Mouse (Mus musculus) yolk sac, embryonic 10.5 days (tissue): ENCODE data around the gene C5ar2.
"Not testable (repeated sequence)": the region's sequence is repeated elsewhere in the genome, so short reads cannot be mapped to it uniquely, and the experiment has no call there.

Experiments used
- DNase-seq: peaks from one replicate; pipeline ENCODE4 v3.0.0-alpha.2; 2017; ENCODE audit warnings: low spot score

C5ar2 gene

DNA sequence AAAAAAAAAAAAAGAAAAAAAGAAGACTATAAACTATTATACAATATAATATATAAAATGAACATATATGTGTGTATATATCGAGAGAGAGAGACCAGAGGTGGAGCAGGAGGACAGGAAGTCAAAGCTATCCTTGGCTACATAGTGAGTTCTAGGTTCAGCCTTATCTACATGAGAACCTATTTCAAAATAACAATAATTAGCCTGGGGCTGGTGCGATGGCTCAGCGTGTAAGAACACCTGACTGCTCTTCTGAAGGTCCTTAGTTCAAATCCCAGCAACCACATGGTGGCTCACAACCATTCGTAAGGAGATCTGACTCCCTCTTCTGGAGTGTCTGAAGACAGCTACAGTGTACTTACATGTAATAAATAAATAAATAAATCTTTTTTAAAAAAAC lies 12.0 kb upstream of the C5ar2 start:
- DNase-seq: not testable (repeated sequence)

GRCm38 (mm10) chr7:16254195-16254594 lies 10.2 kb upstream of the C5ar2 start:
- no peak for DNase-seq

GRCm38 (mm10) chr7:16250687-16251086 lies 6.7 kb upstream of the C5ar2 start:
- no peak for DNase-seq

DNA sequence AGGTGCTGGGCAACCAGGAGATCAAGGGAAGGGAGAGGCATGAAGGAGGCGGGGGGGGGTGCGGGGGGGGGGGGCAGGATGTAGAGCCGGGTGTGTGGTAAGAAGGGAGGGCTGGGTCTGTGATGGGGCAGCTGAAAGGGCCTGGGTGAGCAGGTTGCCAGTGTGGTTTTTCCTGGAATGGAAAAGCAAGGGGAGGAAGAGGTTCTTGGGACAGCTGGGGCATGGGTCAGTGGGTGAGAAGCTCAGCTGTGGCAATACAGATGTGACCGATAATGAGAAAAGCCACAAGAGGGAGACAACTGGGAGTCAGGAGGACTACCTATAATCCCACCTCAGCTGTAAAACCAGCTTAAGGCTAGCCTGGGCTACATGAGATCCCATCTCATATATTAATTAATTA lies 2.0 kb upstream of the C5ar2 start:
- no peak for DNase-seq

- DNase-seq: no peak
These were observed 1.8 kb downstream of the C5ar2 start for GRCm38 (mm10) chr7:16242198-16242597.

DNA sequence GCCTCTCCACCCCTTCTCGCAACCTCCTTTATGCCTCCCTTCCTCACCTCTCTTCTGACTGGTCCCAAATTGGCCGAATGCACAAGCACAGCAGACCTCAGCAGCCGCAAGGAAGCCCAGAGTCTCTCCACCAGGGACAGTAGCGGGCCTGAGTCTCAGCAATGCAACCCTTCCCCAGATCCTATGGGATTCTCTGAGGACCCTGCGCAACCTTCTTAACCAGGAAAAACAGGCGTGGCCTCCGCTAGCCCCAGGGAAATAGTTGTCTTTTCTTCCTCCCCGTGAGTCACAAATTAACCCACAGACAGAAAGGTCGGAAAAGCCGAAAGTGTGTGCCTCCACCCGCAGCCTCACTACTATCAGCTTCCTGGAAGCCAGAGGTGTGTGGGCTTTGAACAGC lies 2.2 kb downstream of the C5ar2 start:
- peak; percentile 60 for DNase-seq

- no peak for DNase-seq
These were observed 3.0 kb downstream of the C5ar2 start for GRCm38 (mm10) chr7:16240978-16241303.

- DNase-seq: no peak
These were observed 3.5 kb downstream of the C5ar2 start for GRCm38 (mm10) chr7:16240281-16240977.

DNA sequence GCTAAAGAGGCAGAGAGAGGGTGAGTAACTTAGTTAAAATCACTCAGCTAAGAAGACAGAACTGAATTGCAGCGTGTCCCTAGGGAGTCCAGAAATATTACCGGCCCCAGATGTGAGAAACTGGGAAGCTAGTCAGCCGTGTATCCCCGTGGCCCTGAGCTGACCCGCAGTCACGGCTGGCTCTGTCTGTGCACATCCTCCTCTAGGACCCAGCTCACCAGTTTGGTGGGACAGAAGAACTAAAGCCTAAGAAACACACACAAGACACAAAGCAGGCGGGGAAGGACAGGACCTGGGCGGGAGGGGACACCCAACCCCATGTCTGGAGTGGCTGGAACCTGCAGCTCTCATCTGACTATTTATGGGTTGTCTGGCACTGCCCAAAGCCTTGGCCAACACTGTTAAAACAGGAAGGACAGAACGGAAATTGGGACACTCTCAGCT lies 4.4 kb downstream of the C5ar2 start:
- no peak for DNase-seq

DNA sequence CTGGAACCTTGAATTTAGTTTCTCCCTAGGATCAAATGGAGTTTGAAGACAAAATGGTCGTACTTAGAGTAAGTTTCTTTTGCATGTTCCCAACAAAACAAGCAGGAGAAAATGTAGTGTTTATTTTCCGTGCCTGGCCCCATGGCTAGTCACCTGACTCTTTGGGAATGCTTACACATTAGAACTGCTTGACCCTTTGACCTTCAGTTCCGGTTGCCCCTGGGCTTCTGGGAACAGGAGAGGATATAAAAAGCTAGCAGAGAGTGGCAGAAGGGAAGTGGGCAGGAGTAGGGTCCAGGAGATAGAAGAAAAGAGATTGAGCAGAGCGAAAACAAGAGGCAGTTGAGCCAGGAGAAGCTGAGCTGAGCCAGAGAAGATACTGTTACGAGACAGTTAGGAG lies 14.1 kb downstream of the C5ar2 start:
- peak; percentile 82 for DNase-seq

- DNase-seq: peak; percentile 94
These were observed 22.2 kb downstream of the C5ar2 start, which contains the start of gene Dhx34 for GRCm38 (mm10) chr7:16221582-16222272. Dhx34 (minus strand) TSS chr7:16222037.

DNA sequence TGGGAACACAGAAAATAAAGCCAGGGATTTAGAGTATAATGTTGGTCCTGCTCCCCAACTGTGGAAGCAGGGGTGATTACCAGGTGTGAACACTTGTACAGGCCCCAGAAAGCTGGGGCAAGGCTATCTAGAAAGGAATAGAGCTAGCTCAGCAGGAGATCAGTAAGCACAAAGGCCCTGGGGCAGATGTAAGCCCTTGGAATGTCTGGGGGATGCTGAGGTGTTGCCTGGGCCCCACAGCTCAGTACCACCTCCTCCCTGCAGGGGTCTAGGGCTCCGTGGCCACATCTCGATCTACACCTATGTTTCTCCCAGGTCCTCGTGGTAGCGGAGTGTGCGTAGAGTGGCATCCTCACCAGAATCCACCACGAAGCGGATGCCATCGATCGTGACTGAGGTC lies 30.0 kb downstream of the C5ar2 start:
- no peak for DNase-seq

DNA sequence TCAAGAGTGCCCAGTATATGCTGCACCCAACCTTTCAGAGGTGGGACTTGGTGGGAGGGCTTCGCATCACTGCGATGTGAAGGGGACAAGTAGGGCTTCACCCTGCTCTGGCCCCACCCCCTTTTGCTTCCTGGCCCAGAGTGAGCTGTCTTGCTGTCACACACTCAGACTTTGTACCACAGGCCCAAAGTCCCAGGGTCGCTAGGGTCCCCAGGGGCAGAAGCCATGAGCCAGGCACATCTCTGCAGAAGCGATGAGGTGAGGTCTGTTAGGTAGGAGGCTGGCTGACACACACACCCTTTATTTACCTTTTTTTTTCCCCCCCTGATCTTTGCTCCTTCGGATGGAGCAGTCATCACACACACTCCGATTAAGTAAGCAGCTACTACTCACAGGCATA lies 30.8 kb downstream of the C5ar2 start:
- peak; percentile 86 for DNase-seq

GRCm38 (mm10) chr7:16210862-16211365 lies 33.0 kb downstream of the C5ar2 start:
- no peak for DNase-seq

- DNase-seq: no peak
These were observed 34.9 kb downstream of the C5ar2 start for GRCm38 (mm10) chr7:16208781-16209665.

GRCm38 (mm10) chr7:16207496-16207895 lies 36.5 kb downstream of the C5ar2 start:
- no peak for DNase-seq

DNA sequence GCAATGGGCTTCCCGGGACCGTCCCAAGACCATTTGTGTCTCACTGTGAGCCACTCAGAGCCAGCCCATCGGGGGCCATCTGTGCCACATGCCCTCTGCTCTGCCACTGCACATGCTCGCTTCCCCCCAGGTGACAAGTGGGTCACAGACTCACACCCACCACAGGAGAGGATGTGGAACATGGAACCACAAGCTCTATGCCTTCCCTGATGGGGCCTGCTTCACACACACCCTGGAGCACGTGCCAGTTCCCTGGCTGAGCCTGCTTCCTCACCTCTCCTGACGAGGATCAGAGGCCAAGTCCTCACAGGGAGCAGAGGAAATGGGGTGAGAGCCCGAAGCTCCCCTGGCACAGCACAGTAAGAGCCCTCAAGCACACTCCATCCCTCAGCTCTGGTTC lies 36.9 kb downstream of the C5ar2 start:
- no peak for DNase-seq

GRCm38 (mm10) chr7:16204791-16205190 lies 39.2 kb downstream of the C5ar2 start:
- no peak for DNase-seq

- no peak for DNase-seq
These were observed 40.5 kb downstream of the C5ar2 start for GRCm38 (mm10) chr7:16203505-16203903.

DNA sequence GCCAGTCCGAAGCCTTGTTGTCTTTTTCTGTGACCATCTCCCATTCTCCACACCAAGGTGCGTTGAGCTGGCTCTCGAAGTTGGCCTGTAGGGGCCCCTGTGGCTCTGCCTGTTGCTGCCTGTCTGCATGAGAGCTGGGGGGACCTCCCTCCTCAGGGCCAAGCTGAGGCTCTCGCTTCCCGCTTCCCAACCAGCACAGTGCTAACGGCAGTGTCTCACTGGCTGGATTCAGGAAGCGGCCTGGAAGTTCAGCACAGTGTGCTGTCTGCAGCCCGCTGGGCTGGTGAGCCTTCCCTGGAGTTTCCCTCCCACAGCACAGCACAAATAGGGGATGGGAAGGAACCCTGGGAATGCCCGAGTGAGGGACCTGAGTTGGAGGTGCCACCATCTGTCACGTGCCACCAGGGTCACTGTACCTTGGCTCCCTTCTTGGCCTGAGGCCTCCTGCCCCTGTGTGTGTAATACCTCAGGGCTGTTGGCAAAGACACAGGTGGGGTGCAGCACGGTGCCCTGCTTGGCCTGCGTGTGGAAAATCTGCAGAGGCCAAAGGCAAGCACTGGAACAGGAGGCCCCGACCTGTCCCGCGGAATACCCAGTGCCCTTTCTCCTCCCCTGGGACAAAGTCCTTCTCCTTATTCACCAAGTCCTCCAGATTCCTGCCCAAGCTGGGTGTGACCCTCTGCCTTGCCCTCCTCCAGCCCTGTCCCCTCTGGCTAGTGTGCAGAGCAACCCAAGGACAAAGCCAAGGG lies 41.0 kb downstream of the C5ar2 start:
- DNase-seq: no peak

- DNase-seq: no peak
These were observed 42.8 kb downstream of the C5ar2 start for GRCm38 (mm10) chr7:16201136-16201535.

GRCm38 (mm10) chr7:16198540-16198939 lies 45.4 kb downstream of the C5ar2 start:
- DNase-seq: no peak
